Mouse (Mus musculus): ENCODE data around the gene Fer1l5.

Gene Fer1l5

GRCm38 (mm10) chr1:36429511-36429910 is 57.4 kb downstream of the Fer1l5 start:
- DNase-seq (ENCODE audit: low read depth, low spot score) = no peak

- DNase-seq (ENCODE audit: low read depth, low spot score) = no peak
Observed at GRCm38 (mm10) chr1:36432999-36433398, 60.9 kb downstream of the Fer1l5 start.

- no peak for DNase-seq (ENCODE audit: low read depth, low spot score)
Observed at GRCm38 (mm10) chr1:36433616-36434015, 61.5 kb downstream of the Fer1l5 start.

- DNase-seq (ENCODE audit: low read depth, low spot score) = no peak
Observed at GRCm38 (mm10) chr1:36435071-36435470, 63.0 kb downstream of the Fer1l5 start.

- no peak for DNase-seq (ENCODE audit: low read depth, low spot score)
Observed at GRCm38 (mm10) chr1:36436515-36436914, 64.4 kb downstream of the Fer1l5 start.

GRCm38 (mm10) chr1:36437223-36437622 is 65.1 kb downstream of the Fer1l5 start:
- DNase-seq (ENCODE audit: low read depth, low spot score) = no peak

- DNase-seq (ENCODE audit: low read depth, low spot score) = no peak
Observed at GRCm38 (mm10) chr1:36441101-36441500, 69.0 kb downstream of the Fer1l5 start.

- peak; percentile 97 for DNase-seq (ENCODE audit: low read depth, low spot score)
Observed at GRCm38 (mm10) chr1:36444471-36445464, 72.7 kb downstream of the Fer1l5 start, which contains the start of gene Lman2l. Lman2l (minus strand) TSS chr1:36445271.

- DNase-seq (ENCODE audit: low read depth, low spot score) = peak; percentile 56
Observed at GRCm38 (mm10) chr1:36445508-36445907, 73.4 kb downstream of the Fer1l5 start.

GRCm38 (mm10) chr1:36446106-36446824 is 74.2 kb downstream of the Fer1l5 start:
- DNase-seq (ENCODE audit: low read depth, low spot score) = no peak

- DNase-seq (ENCODE audit: low read depth, low spot score) = no peak
Observed at GRCm38 (mm10) chr1:36446841-36447240, 74.8 kb downstream of the Fer1l5 start.

GRCm38 (mm10) chr1:36454055-36454815 is 82.1 kb downstream of the Fer1l5 start:
- peak; percentile 50 for DNase-seq (ENCODE audit: low read depth, low spot score)

- DNase-seq (ENCODE audit: low read depth, low spot score) = no peak
Observed at GRCm38 (mm10) chr1:36457388-36458014, 85.4 kb downstream of the Fer1l5 start.

- no peak for DNase-seq (ENCODE audit: low read depth, low spot score)
Observed at GRCm38 (mm10) chr1:36458169-36458568, 86.1 kb downstream of the Fer1l5 start.

GRCm38 (mm10) chr1:36461829-36462228 is 89.7 kb downstream of the Fer1l5 start:
- no peak for DNase-seq (ENCODE audit: low read depth, low spot score)

GRCm38 (mm10) chr1:36465641-36466160 is 93.6 kb downstream of the Fer1l5 start:
- DNase-seq (ENCODE audit: low read depth, low spot score) = no peak

GRCm38 (mm10) chr1:36467446-36467845 is 95.4 kb downstream of the Fer1l5 start:
- peak; percentile 47 for DNase-seq (ENCODE audit: low read depth, low spot score)

- DNase-seq (ENCODE audit: low read depth, low spot score) = no peak
Observed at GRCm38 (mm10) chr1:36469811-36470444, 97.8 kb downstream of the Fer1l5 start.

- DNase-seq (ENCODE audit: low read depth, low spot score) = peak; percentile 87
Observed at GRCm38 (mm10) chr1:36471181-36472105, 99.4 kb downstream of the Fer1l5 start, which contains the start of gene Cnnm4. Cnnm4 (plus strand) TSS chr1:36471620.
